Mouse (Mus musculus) thymus, postnatal 4 days (tissue): ENCODE data around the gene Ccng1.
A peak's percentile ranks its signal among the peaks of the same experiment; 100 is the strongest.
"Not testable (repeated sequence)": the region's sequence is repeated elsewhere in the genome, so short reads cannot be mapped to it uniquely, and the experiment has no call there.

Source experiments
- DNase-seq: peaks from one replicate; pipeline ENCODE4 v3.0.0; 2021

The Ccng1 gene

DNA sequence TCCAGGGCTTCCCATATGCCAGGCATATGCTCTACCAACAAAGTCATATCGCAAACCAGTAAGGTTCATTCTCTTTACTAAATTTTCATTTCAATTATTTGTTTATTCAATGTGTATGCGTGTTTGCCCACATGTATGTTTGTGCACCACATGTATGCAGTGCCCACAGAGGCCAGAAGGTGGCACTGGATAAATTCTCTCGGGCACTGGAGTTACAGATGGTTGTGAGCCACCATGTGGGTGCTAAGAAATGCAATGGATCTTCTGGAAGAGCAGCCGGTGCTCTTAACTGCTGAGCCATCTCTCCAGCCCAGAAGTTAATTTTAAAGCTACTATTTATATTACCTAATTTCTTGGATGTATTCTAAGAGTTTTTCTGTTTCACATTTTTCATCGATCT, 39.6 kb downstream of the Ccng1 start:
- DNase-seq, result peak; percentile 18

DNA sequence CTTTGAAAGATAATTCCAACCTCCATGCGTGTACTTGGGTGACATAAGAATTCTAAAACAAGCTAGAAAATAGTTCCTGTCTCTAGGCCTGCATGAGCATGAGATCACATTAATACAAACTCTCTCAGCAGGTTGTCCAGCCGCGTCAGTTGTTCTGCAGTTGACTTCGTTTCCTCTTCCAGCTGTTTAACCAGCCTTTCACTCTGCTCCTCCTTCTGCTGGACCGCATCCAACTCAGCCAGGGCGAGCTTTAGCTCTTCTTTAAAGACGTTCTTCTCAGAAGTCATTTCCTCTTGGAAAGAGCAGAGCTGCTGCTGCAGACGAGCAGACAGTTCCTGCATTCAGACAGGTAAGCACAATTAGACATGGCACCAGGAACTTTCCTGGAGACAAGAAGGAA, 41.3 kb downstream of the Ccng1 start:
- no peak for DNase-seq

DNA sequence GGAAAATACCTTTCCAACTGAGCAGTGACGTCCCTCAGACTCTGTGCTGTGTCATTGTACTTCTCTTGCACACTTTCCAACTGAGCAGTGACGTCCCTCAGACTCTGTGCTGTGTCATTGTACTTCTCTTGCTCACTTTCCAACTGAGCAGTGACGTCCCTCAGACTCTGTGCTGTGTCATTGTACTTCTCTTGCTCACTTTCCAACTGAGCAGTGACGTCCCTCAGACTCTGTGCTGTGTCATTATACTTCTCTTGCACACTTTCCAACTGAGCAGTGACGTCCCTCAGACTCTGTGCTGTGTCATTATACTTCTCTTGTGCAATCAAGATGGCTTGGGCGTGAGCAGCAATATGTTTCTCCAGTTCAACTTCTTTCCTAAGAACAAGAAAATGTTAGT, 45.2 kb downstream of the Ccng1 start:
- DNase-seq, result not testable (repeated sequence)
